Mouse (Mus musculus) small intestine, adult 2 months (tissue): Measurements from ENCODE around the gene Aup1. TPM values are rescaled to one million over a fixed set of nuclear protein-coding genes. Genes with fewer than 3 reads are reported as not detected.

Experiments used
- H3K27ac ChIP-seq: fragments of 200-500 bp; 2 replicates; pipeline ENCODE4 v1.5.1; 2012; ENCODE audit warnings: low read depth, low read length, control low read depth, inconsistent platforms; ENCODE audit not compliant: insufficient read depth
- H3K27me3 ChIP-seq: fragments of 200-500 bp; 2 replicates; pipeline ENCODE4 v1.6.1; 2012; ENCODE audit warnings: mild to moderate bottlenecking, moderate library complexity, low read length, inconsistent platforms; ENCODE audit not compliant: control insufficient read depth, insufficient read depth
- H3K36me3 ChIP-seq: fragments of 200-500 bp; 2 replicates; pipeline ENCODE4 v1.6.1; 2012; ENCODE audit warnings: mild to moderate bottlenecking, low read length, control low read depth, inconsistent platforms; ENCODE audit not compliant: control insufficient read depth, insufficient read depth
- H3K4me1 ChIP-seq: fragments of 200-500 bp; 2 replicates; pipeline ENCODE4 v1.6.1; 2012; ENCODE audit warnings: low read length, inconsistent platforms, mixed read lengths; ENCODE audit not compliant: control insufficient read depth, insufficient read depth, insufficient read length
- H3K4me3 ChIP-seq: fragments of 200-500 bp; 2 replicates; pipeline ENCODE4 v1.5.1; 2012; ENCODE audit warnings: low read depth, mild to moderate bottlenecking, control low read depth, inconsistent platforms, low read length, moderate library complexity
- CTCF ChIP-seq: fragments of 200-500 bp; IDR thresholded peaks from 2 replicates; pipeline ENCODE4 v1.5.1; 2012; ENCODE audit warnings: low read depth, mild to moderate bottlenecking, control low read depth, inconsistent platforms, low read length, moderate library complexity, mixed read lengths; ENCODE audit not compliant: insufficient replicate concordance, insufficient read length; ENCODE audit errors: extremely low read depth
- POLR2A ChIP-seq: fragments of 200-500 bp; IDR thresholded peaks from 2 replicates; pipeline ENCODE4 v1.6.1; 2012; ENCODE audit warnings: low read depth, mild to moderate bottlenecking, control low read depth, inconsistent platforms, low read length, moderate library complexity
- WGBS: fragments of 180-500 bp; shearing (Covaris S2); methylation state at CpG from one replicate; pipeline ENCODE4 v1.1.7; 2018; 5-methylcytosine and 5-hydroxymethylcytosine counted together
- polyA plus RNA-seq: library from polyadenylated mRNA; depleted of rRNA; stranded (reverse); fragments of >200 nt; gene quantifications from 2 replicates; pipeline ENCODE4 v1.2.3, GENCODE M21; 2012; rRNA removed

Gene Aup1
- 392 and 694 TPM in 2 replicates for polyA plus RNA-seq

- peak within 1 kb of the TSS; percentile 77 for H3K4me3 ChIP-seq
- peaks cover 19% of the 10 kb centered on the region for H3K36me3 ChIP-seq
- peak within 1 kb of the TSS; percentile 65 for H3K27ac ChIP-seq
- H3K27me3 ChIP-seq = no peaks in the 10 kb centered on the region
- under 1% methylated on average over 64 of the region's 64 CpGs for WGBS
- TF ChIP-seq CTCF (no peak), POLR2A (peak; percentile 72)
- H3K4me1 ChIP-seq = peaks cover 20% of the 10 kb centered on the region
Observed at GRCm38 (mm10) chr6:83054074-83054851, at the start of gene Aup1. Aup1 (plus strand) TSS chr6:83054521.

DNA sequence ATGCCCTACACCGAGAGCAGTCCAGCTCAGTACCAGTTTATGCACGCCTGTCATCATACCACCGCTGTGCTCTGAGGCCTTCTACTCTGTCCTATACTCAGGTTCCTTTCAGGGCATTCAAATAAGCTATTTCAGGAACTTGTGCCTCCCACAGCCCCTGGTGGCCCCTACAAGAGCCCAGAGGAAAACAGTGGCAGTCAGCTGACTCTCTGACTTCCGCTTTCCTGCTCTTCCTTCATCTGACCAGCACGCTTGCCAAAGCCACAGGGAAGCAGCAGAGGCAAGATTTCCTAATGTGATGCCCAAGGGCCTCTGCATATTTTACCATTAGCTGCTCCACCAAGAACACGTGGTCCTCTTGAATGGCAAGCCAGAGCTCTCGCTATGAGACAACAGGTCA lies 49.4 kb upstream of the Aup1 start:
- WGBS = 67% methylated on average over 7 of the region's 7 CpGs
- Histone ChIP-seq H3K27me3 (no peaks in the 10 kb centered on the region), H3K4me3 (no peak overlapping the region), H3K4me1 (no peaks in the 10 kb centered on the region), H3K27ac (peak overlapping the region; percentile 37), H3K36me3 (no peaks in the 10 kb centered on the region)
- TF ChIP-seq CTCF (no peak), POLR2A (no peak)

GRCm38 (mm10) chr6:83005444-83006011 lies 48.8 kb upstream of the Aup1 start:
- WGBS = 81% methylated on average over 10 of the region's 10 CpGs
- Histone ChIP-seq H3K36me3 (no peaks in the 10 kb centered on the region), H3K4me3 (no peak overlapping the region), H3K27ac (peak overlapping the region; percentile 28), H3K4me1 (no peaks in the 10 kb centered on the region), H3K27me3 (no peaks in the 10 kb centered on the region)
- TF ChIP-seq POLR2A (no peak), CTCF (no peak)

DNA sequence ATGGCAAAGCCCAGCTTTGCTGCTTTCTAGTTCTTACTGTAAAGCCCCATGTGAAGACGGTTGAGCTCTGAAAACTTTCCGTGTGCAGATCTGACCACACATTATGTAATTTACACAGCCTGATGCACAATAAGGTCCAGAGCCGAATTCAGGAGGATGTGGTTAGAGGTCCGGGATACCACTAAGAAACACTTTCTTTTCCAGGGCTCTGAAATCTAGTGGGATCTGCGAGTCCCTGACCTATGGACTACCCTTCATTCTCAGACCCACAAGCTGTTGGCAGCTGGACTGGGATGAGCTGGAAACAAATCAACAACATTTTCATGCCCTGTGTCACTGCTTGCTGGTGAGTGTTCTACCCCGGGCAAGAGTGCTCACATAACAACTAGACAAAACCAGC lies 48.2 kb upstream of the Aup1 start:
- Histone ChIP-seq H3K4me3 (no peak overlapping the region), H3K36me3 (no peaks in the 10 kb centered on the region), H3K4me1 (no peaks in the 10 kb centered on the region), H3K27ac (no peak overlapping the region), H3K27me3 (no peaks in the 10 kb centered on the region)
- TF ChIP-seq POLR2A (no peak), CTCF (no peak)
- WGBS = 72% methylated on average over 6 of the region's 6 CpGs

DNA sequence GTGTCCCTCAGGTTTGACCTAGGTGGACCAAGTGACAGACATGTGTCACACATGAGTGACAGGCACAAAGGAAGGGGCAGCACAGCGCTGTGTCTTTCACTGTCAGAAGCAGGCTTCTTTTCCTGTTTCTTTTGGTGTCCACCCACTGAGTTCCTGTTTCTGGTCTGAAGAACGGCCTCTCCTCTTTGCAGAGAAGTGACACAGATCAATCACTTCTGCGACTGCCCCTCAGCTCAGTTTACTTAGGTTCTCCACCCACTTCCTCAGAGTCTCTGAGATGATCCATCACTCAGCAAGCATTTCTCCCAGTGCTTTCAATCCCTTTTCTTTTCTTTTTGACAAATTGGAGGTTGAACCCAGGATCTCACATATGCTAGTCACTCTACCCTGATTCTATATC lies 45.7 kb upstream of the Aup1 start:
- H3K4me1 ChIP-seq = no peaks in the 10 kb centered on the region
- no peak overlapping the region for H3K4me3 ChIP-seq
- TF ChIP-seq POLR2A (no peak), CTCF (no peak)
- peak overlapping the region; percentile 59 for H3K27ac ChIP-seq
- WGBS = 56% methylated on average over 3 of the region's 3 CpGs
- H3K36me3 ChIP-seq = no peaks in the 10 kb centered on the region
- H3K27me3 ChIP-seq = no peaks in the 10 kb centered on the region

DNA sequence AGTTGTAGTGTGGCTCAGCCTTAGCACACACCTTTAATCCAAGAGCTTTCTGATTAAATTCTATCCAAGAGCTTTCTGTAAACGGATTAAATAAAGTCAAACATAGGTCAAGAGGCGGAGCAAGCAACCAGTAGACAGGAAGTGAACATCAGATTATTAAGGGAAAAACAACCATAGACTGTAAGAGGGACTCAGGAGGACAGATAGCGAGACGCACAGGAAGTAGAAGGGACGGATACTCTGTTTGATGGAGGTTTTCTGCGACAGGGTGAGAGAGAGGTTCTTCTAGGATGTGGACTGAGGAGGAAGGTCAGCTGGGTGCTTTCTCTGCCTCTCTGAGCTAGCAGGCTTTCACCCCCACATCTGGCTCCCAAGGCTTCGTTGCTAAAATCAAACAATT lies 44.3 kb upstream of the Aup1 start:
- TF ChIP-seq CTCF = no peak
- no peak for TF ChIP-seq POLR2A
- H3K27ac ChIP-seq = peak overlapping the region; percentile 58
- H3K4me1 ChIP-seq = peaks cover 2% of the 10 kb centered on the region; the same call in 1 of the 2 replicates
- no peaks in the 10 kb centered on the region for H3K27me3 ChIP-seq
- 46% methylated on average over 7 of the region's 7 CpGs for WGBS
- 0 out of 2 replicates have a peak overlapping the region, but pooled peaks have one; percentile 5 for H3K4me3 ChIP-seq
- H3K36me3 ChIP-seq = no peaks in the 10 kb centered on the region

GRCm38 (mm10) chr6:83011255-83011654 lies 43.1 kb upstream of the Aup1 start:
- no peak overlapping the region for H3K27ac ChIP-seq
- WGBS = 67% methylated on average over 7 of the region's 7 CpGs
- TF ChIP-seq POLR2A = no peak
- TF ChIP-seq CTCF = no peak

More at GRCm38 (mm10) chr6:83011255-83011654, 43.1 kb upstream of the Aup1 start:
- H3K4me1 ChIP-seq = peaks cover 5% of the 10 kb centered on the region; the same call in 1 of the 2 replicates
- H3K27me3 ChIP-seq = no peaks in the 10 kb centered on the region
- H3K36me3 ChIP-seq = no peaks in the 10 kb centered on the region
- no peak overlapping the region for H3K4me3 ChIP-seq
